Mouse (Mus musculus) CH12.LX (cell line): ENCODE data around the gene Tmem222. TPM values are rescaled to one million over a fixed set of nuclear protein-coding genes. Genes with fewer than 3 reads are reported as not detected.
A peak's percentile ranks its signal among the peaks of the same experiment; 100 is the strongest.

Source experiments
- DNase-seq: peaks from one replicate; pipeline ENCODE4 v3.0.0-alpha.2; 2013; ENCODE audit errors: extremely low read depth
- H3K27ac ChIP-seq: 2 replicates; pipeline ENCODE4 v1.5.1; 2012; ENCODE audit warnings: low read depth, mild to moderate bottlenecking, control low read depth, moderate library complexity; ENCODE audit not compliant: insufficient read depth
- H3K27me3 ChIP-seq: replicated peaks from 2 replicates; pipeline ENCODE3; 2012; ENCODE audit warnings: inconsistent platforms
- H3K36me3 ChIP-seq, 2 experiments: replicated peaks in 1 of 2; 2 replicates each; pipeline versions ENCODE3 to v1.6.1; 2012; ENCODE audit warnings: inconsistent platforms in 1 of 2, low read length in 1 of 2, mild to moderate bottlenecking in 1 of 2, mixed read lengths in 1 of 2, moderate library complexity in 1 of 2; ENCODE audit not compliant: control insufficient read depth in 1 of 2, insufficient read depth in 1 of 2
- H3K4me1 ChIP-seq, 2 experiments: 2 replicates each; pipeline ENCODE4 v1.6.1; 2012; ENCODE audit warnings: inconsistent platforms in 1 of 2, moderate library complexity in 1 of 2; ENCODE audit not compliant: insufficient read depth in 2 of 2, control insufficient read depth in 1 of 2
- H3K4me2 ChIP-seq: 2 replicates; pipeline ENCODE4 v1.6.1; 2012; ENCODE audit warnings: low read depth, mild to moderate bottlenecking, control low read depth; ENCODE audit not compliant: poor library complexity, insufficient read depth, severe bottlenecking
- H3K4me3 ChIP-seq, 3 experiments: fragments of 150-350 bp in 1 of 3; sonication (generic) in 1 of 3; replicated peaks in 1 of 3; 2 replicates each; pipeline versions ENCODE3 to v1.5.1; 2011 to 2012; ENCODE audit warnings: low read depth in 2 of 3, low read length in 2 of 3, mild to moderate bottlenecking in 2 of 3, moderate library complexity in 2 of 3, control low read depth in 1 of 3, improper control_type of control experiment in 1 of 3, inconsistent platforms in 1 of 3, mixed read lengths in 1 of 3; ENCODE audit not compliant: poor library complexity in 1 of 3
- H3K79me2 ChIP-seq: replicated peaks from 2 replicates; pipeline ENCODE4 v1.6.1; 2012; ENCODE audit warnings: mild to moderate bottlenecking, moderate library complexity; ENCODE audit not compliant: control insufficient read depth, poor library complexity, insufficient read depth, severe bottlenecking; ENCODE audit errors: extremely low read depth
- H3K9ac ChIP-seq: 2 replicates; pipeline ENCODE4 v1.6.1; 2012; ENCODE audit warnings: low read depth, mild to moderate bottlenecking, control low read depth, moderate library complexity; ENCODE audit not compliant: insufficient read depth
- H3K9me3 ChIP-seq: replicated peaks from 2 replicates; pipeline ENCODE3; 2012; ENCODE audit warnings: low read length, inconsistent platforms, mixed read lengths
- CHD1 ChIP-seq: IDR thresholded peaks from 2 replicates; pipeline ENCODE4 v1.6.1; 2012; ENCODE audit warnings: low read depth, low read length, improper control_type of control experiment, inconsistent platforms
- CHD2 ChIP-seq: IDR thresholded peaks from 2 replicates; pipeline ENCODE4 v1.6.1; 2011; ENCODE audit warnings: low read length, improper control_type of control experiment
- CTCF ChIP-seq, 2 experiments: IDR thresholded peaks in 1 of 2; conservative IDR thresholded peaks in 1 of 2; 2 replicates each; pipeline ENCODE4 v1.5.1; 2011 to 2012; ENCODE audit warnings: low read depth in 2 of 2, low read length in 2 of 2, improper control_type of control experiment in 1 of 2, inconsistent platforms in 1 of 2, mild to moderate bottlenecking in 1 of 2, moderate library complexity in 1 of 2
- ELF1 ChIP-seq: IDR thresholded peaks from 2 replicates; pipeline ENCODE4 v1.6.1; 2014; ENCODE audit warnings: low read depth, mild to moderate bottlenecking, inconsistent platforms, low read length, improper control_type of control experiment
- ETS1 ChIP-seq: conservative IDR thresholded peaks from 2 replicates; pipeline ENCODE4 v1.6.1; 2012; ENCODE audit warnings: low read depth, mild to moderate bottlenecking, inconsistent platforms, low read length, improper control_type of control experiment, moderate library complexity
- HCFC1 ChIP-seq: IDR thresholded peaks from 2 replicates; pipeline ENCODE4 v1.6.1; 2012; ENCODE audit warnings: low read depth, mild to moderate bottlenecking, inconsistent platforms, low read length, improper control_type of control experiment
- JUN ChIP-seq: IDR thresholded peaks from 2 replicates; pipeline ENCODE4 v1.6.1; 2011; ENCODE audit warnings: low read depth, mild to moderate bottlenecking, low read length, improper control_type of control experiment, moderate library complexity; ENCODE audit not compliant: insufficient read depth
- JUND ChIP-seq: conservative IDR thresholded peaks from 2 replicates; pipeline ENCODE4 v1.6.1; 2011; ENCODE audit warnings: low read depth, low read length, improper control_type of control experiment
- KAT2A ChIP-seq: IDR thresholded peaks from 2 replicates; pipeline ENCODE4 v1.6.1; 2012; ENCODE audit warnings: low read length, improper control_type of control experiment, inconsistent platforms; ENCODE audit not compliant: insufficient replicate concordance
- MAX ChIP-seq: IDR thresholded peaks from 2 replicates; pipeline ENCODE4 v1.6.1; 2011; ENCODE audit warnings: low read length, improper control_type of control experiment
- MEF2A ChIP-seq: IDR thresholded peaks from 2 replicates; pipeline ENCODE4 v1.6.1; 2014; ENCODE audit warnings: low read depth, mild to moderate bottlenecking, inconsistent platforms, low read length, improper control_type of control experiment, borderline replicate concordance
- MXI1 ChIP-seq: IDR thresholded peaks from 2 replicates; pipeline ENCODE4 v1.6.1; 2011; ENCODE audit warnings: mild to moderate bottlenecking, low read depth, low read length, improper control_type of control experiment
- NRF1 ChIP-seq: IDR thresholded peaks from 2 replicates; pipeline ENCODE4 v1.6.1; 2014; ENCODE audit warnings: low read depth, mild to moderate bottlenecking, inconsistent platforms, low read length, improper control_type of control experiment, moderate library complexity
- POLR2A ChIP-seq: IDR thresholded peaks from 2 replicates; pipeline ENCODE4 v1.6.1; 2011; ENCODE audit warnings: low read depth, mild to moderate bottlenecking, improper control_type of control experiment, low read length
- RAD21 ChIP-seq: IDR thresholded peaks from 2 replicates; pipeline ENCODE4 v1.6.1; 2011; ENCODE audit warnings: low read depth, mild to moderate bottlenecking, low read length, improper control_type of control experiment, moderate library complexity
- RCOR1 ChIP-seq: conservative IDR thresholded peaks from 2 replicates; pipeline ENCODE4 v1.6.1; 2012; ENCODE audit warnings: low read depth, mild to moderate bottlenecking, inconsistent platforms, low read length, improper control_type of control experiment
- TBP ChIP-seq: conservative IDR thresholded peaks from 2 replicates; pipeline ENCODE4 v1.6.1; 2011; ENCODE audit warnings: low read depth, low read length, improper control_type of control experiment
- TCF12 ChIP-seq: IDR thresholded peaks from 2 replicates; pipeline ENCODE4 v1.6.1; 2014; ENCODE audit warnings: low read depth, mild to moderate bottlenecking, inconsistent platforms, low read length, improper control_type of control experiment
- USF1 ChIP-seq: IDR thresholded peaks from 2 replicates; pipeline ENCODE4 v1.6.1; 2014; ENCODE audit warnings: low read depth, mild to moderate bottlenecking, inconsistent platforms, low read length, improper control_type of control experiment
- USF2 ChIP-seq: conservative IDR thresholded peaks from 2 replicates; pipeline ENCODE4 v1.6.1; 2011; ENCODE audit warnings: low read depth, low read length, improper control_type of control experiment
- ZC3H11A ChIP-seq: IDR thresholded peaks from 2 replicates; pipeline ENCODE4 v1.6.1; 2012; ENCODE audit warnings: low read depth, mild to moderate bottlenecking, inconsistent platforms, low read length, improper control_type of control experiment
- dilution Hi-C: fragments of 300-500 bp; cut with MboI; formaldehyde crosslinking; loops from 2 replicates; pipeline ENCODE4 v1.14.3; 2020; ENCODE audit warnings: low sequenced_read_pairs; ENCODE audit not compliant: extremely low pct_unique_long_range_greater_than_20kb, extremely low pct_ligation_motif_present
- in situ Hi-C: fragments of 300-500 bp; cut with MboI; formaldehyde crosslinking; loops from 3 replicates; pipeline ENCODE4 v1.14.3; 2019; ENCODE audit warnings: low sequenced_read_pairs, low pct_ligation_motif_present, low pct_unique_long_range_greater_than_20kb, mixed read lengths
- polyA plus RNA-seq: library from polyadenylated mRNA; unstranded; fragments of >175 nt; gene quantifications from 2 replicates; pipeline ENCODE4 v1.2.1, GENCODE M21; 2012; ENCODE audit warnings: low read depth; ENCODE audit not compliant: insufficient read length
- total RNA-seq, 2 experiments: library from RNA; depleted of rRNA; stranded (reverse); fragments of 300-350 nt in 1 of 2; fragments of >200 nt in 1 of 2; gene quantifications; 2 replicates each; pipeline ENCODE4 v1.2.3; 2012 to 2014

The Tmem222 gene
- total and polyA plus RNA-seq, 3 experiments: 64.8 to 95.7 (median 73.2) TPM

GRCm38 (mm10) chr4:133269596-133269995 lies 8.0 kb downstream of the Tmem222 start:
- Histone ChIP-seq H3K36me3 (peaks cover 49 to 79% of the 10 kb centered on the region in 2 experiments), H3K27me3 (no peaks in the 10 kb centered on the region), H3K4me3 (no peak overlapping the region), H3K4me1 (peaks cover 19 to 80% of the 10 kb centered on the region in 2 experiments), H3K4me2 (no peak overlapping the region), H3K79me2 (peaks cover 39% of the 10 kb centered on the region), H3K9ac (no peak overlapping the region), H3K27ac (peak overlapping the region; percentile 93; the same call in 1 of the 2 replicates), H3K9me3 (no peaks in the 10 kb centered on the region)
- dilution Hi-C loops: no loop called here
- in situ Hi-C loops: no loop called here
- no peak for TF ChIP-seq JUN
- TF ChIP-seq NRF1: no peak
- no peak for TF ChIP-seq CTCF (conservative IDR thresholded peaks at IDR 0.05 in 1 of 2, IDR thresholded peaks at IDR 0.05 in 1 of 2; ENCODE audit: low read depth in 2 of 2, low read length in 2 of 2)
- TF ChIP-seq HCFC1: no peak
- TF ChIP-seq MEF2A: no peak
- TF ChIP-seq TCF12: no peak
- DNase-seq: no peak

GRCm38 (mm10) chr4:133268931-133269330 lies 8.7 kb downstream of the Tmem222 start:
- Histone ChIP-seq H3K27ac (no peak overlapping the region), H3K4me1 (peaks cover 19 to 81% of the 10 kb centered on the region in 2 experiments), H3K9ac (no peak overlapping the region), H3K9me3 (no peaks in the 10 kb centered on the region), H3K36me3 (peaks cover 47 to 75% of the 10 kb centered on the region in 2 experiments), H3K27me3 (no peaks in the 10 kb centered on the region), H3K4me2 (no peak overlapping the region), H3K4me3 (no peak overlapping the region), H3K79me2 (peaks cover 34% of the 10 kb centered on the region)
- dilution Hi-C loops: no loop called here
- no peak for DNase-seq
- no peak for TF ChIP-seq KAT2A
- TF ChIP-seq USF2: no peak
- TF ChIP-seq JUND: no peak
- no peak for TF ChIP-seq ELF1
- no peak for TF ChIP-seq CHD1
- no peak for TF ChIP-seq HCFC1
- no peak for TF ChIP-seq CHD2
- no peak for TF ChIP-seq TBP
- no peak for TF ChIP-seq MXI1
- TF ChIP-seq RCOR1: no peak
- TF ChIP-seq MAX: no peak
- TF ChIP-seq ETS1: no peak
- TF ChIP-seq POLR2A: no peak
- no peak for TF ChIP-seq USF1
- TF ChIP-seq ZC3H11A: no peak
- no peak for TF ChIP-seq RAD21
- no peak for TF ChIP-seq JUN
- in situ Hi-C loops: no loop called here
